Mouse (Mus musculus) stomach, postnatal 0 days (tissue): Measurements from ENCODE around the gene Zc2hc1b.

Experiments
- CTCF ChIP-seq: IDR thresholded peaks from 2 replicates; pipeline ENCODE4 v1.5.1; 2016; ENCODE audit warnings: antibody characterized with exemption, low read depth, mild to moderate bottlenecking, moderate library complexity
- EP300 ChIP-seq: optimal IDR thresholded peaks from 2 replicates; pipeline ENCODE3; 2016; ENCODE audit warnings: antibody characterized with exemption

DNA sequence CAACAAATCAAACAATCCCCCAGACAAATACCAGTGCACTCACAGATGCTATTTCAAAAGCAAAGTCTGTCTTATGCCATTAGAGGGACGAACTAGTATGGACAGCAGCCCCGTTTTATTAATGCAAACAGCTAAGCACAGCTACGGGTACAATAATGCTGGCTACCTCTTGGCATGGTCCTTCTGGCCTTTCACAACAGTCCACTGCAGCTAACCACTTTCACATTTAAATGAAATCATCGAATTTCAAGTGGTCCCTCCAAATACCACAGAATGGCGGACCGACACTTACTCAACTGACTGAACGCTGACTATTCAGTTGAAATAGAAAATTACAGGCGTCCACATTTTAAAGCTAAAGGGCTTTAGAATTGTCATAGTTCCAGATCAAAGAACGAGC lies 34.5 kb upstream of the Zc2hc1b start:
- TF ChIP-seq EP300 = no peak
- TF ChIP-seq CTCF = no peak
